In the genomic region with DNA sequence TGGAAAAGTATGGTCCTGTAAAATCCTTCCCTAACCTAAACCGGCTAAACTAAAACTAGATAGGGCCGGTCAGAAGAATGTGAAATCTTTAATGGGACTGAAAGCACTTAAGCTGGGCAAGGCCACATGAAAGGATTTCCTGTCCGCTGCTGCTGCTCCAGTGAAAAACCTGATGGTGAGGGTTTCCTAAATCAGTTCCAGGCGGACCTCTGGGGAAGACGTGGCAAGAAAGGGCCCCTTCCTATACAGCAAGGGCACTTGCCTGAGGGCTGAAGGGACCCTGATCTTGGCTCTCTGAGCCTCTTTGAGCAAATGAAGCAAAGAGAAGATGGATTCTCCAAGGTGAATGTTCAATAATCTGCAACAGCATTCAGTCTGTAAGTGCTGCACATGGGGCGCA, we compare ENCODE assay signal across 12 mouse cellular contexts.
DNase-seq lines count a peak whose midpoint lies in the region; ATAC-seq lines count a peak whose summit lies in the region.
"Had no signal": no experiment of that assay in that cellular context is flagged by ENCODE, and none has a peak within 500 bp of the region (broad histone marks: within the 10 kb centered on the region; RNA-seq: fewer than 3 reads in every experiment).

No protein-coding gene starts in this region.

- H3K9ac ChIP-seq in hindbrain, embryonic 12.5 days, result no peak overlapping the region
- H3K9ac ChIP-seq in hindbrain, embryonic 11.5 days (ENCODE audit: low read depth, low read length), result no peak overlapping the region
- no peak overlapping the region for H3K9ac ChIP-seq in midbrain, embryonic 13.5 days (replicated peaks)
- no peak overlapping the region for H3K9ac ChIP-seq in embryonic facial prominence, embryonic 15.5 days
- H3K9ac ChIP-seq: heart, embryonic 15.5 days had no signal

- peaks cover 10% of the 10 kb centered on the region for H3K36me3 ChIP-seq in hindbrain, embryonic 12.5 days
- peaks cover 5% of the 10 kb centered on the region; the same call in 1 of the 2 replicates for H3K36me3 ChIP-seq in hindbrain, embryonic 11.5 days (ENCODE audit: control insufficient read depth, insufficient read depth, low read length)
- H3K36me3 ChIP-seq in midbrain, embryonic 10.5 days, result peaks cover 55% of the 10 kb centered on the region
- H3K36me3 ChIP-seq in midbrain, embryonic 13.5 days, result peaks cover 13% of the 10 kb centered on the region
- peaks cover 9% of the 10 kb centered on the region; the same call in 1 of the 2 replicates for H3K36me3 ChIP-seq in embryonic facial prominence, embryonic 15.5 days
- H3K36me3 ChIP-seq: heart, embryonic 15.5 days had no signal

- H3K9me3 ChIP-seq in hindbrain, embryonic 12.5 days (replicated peaks), result no peaks in the 10 kb centered on the region
- H3K9me3 ChIP-seq in hindbrain, embryonic 11.5 days (ENCODE audit: control insufficient read depth, low read length), result no peaks in the 10 kb centered on the region
- no peaks in the 10 kb centered on the region for H3K9me3 ChIP-seq in midbrain, embryonic 10.5 days (replicated peaks)
- no peaks in the 10 kb centered on the region for H3K9me3 ChIP-seq in midbrain, embryonic 13.5 days
- no peaks in the 10 kb centered on the region for H3K9me3 ChIP-seq in embryonic facial prominence, embryonic 15.5 days (replicated peaks)
- H3K9me3 ChIP-seq: heart, embryonic 15.5 days had no signal

- no peaks in the 10 kb centered on the region for H3K27me3 ChIP-seq in hindbrain, embryonic 12.5 days
- no peaks in the 10 kb centered on the region for H3K27me3 ChIP-seq in hindbrain, embryonic 11.5 days (ENCODE audit: control insufficient read depth, insufficient read depth, low read length)
- H3K27me3 ChIP-seq in midbrain, embryonic 10.5 days (ENCODE audit: low read depth, poor library complexity, severe bottlenecking), result no peaks in the 10 kb centered on the region
- no peaks in the 10 kb centered on the region for H3K27me3 ChIP-seq in midbrain, embryonic 13.5 days
- no peaks in the 10 kb centered on the region for H3K27me3 ChIP-seq in embryonic facial prominence, embryonic 15.5 days
- H3K27me3 ChIP-seq: heart, embryonic 15.5 days had no signal

- 53% methylated on average over 6 of the region's 6 CpGs for WGBS in hindbrain, embryonic 12.5 days
- WGBS in hindbrain, embryonic 11.5 days, result 58% methylated on average over 6 of the region's 6 CpGs
- WGBS in midbrain, embryonic 10.5 days, result 60% methylated on average over 6 of the region's 6 CpGs
- 60% methylated on average over 6 of the region's 6 CpGs for WGBS in midbrain, embryonic 13.5 days
- 33% methylated on average over 6 of the region's 6 CpGs for WGBS in embryonic facial prominence, embryonic 15.5 days

- H3K4me3 ChIP-seq in hindbrain, embryonic 12.5 days, result no peak overlapping the region
- no peak overlapping the region for H3K4me3 ChIP-seq in hindbrain, embryonic 11.5 days (ENCODE audit: low read depth, low read length)
- no peak overlapping the region for H3K4me3 ChIP-seq in midbrain, embryonic 10.5 days
- no peak overlapping the region for H3K4me3 ChIP-seq in midbrain, embryonic 13.5 days (replicated peaks)
- no peak overlapping the region for H3K4me3 ChIP-seq in embryonic facial prominence, embryonic 15.5 days (replicated peaks)
- H3K4me3 ChIP-seq: heart, embryonic 15.5 days; myocyte had no signal

- H3K27ac ChIP-seq in hindbrain, embryonic 12.5 days, result peak overlapping the region; percentile 44
- no peak overlapping the region for H3K27ac ChIP-seq in hindbrain, embryonic 11.5 days (ENCODE audit: low read depth, low read length)
- H3K27ac ChIP-seq in midbrain, embryonic 10.5 days (replicated peaks), result peak overlapping the region; percentile 72
- no peak overlapping the region for H3K27ac ChIP-seq in midbrain, embryonic 13.5 days
- peak overlapping the region; percentile 77 for H3K27ac ChIP-seq in embryonic facial prominence, embryonic 15.5 days (replicated peaks)
- H3K27ac ChIP-seq: heart, embryonic 15.5 days had no signal

- ATAC-seq in hindbrain, embryonic 12.5 days (ENCODE audit: low FRiP score), result no peak
- ATAC-seq in hindbrain, embryonic 11.5 days (ENCODE audit: low FRiP score), result no peak
- no peak for ATAC-seq in midbrain, embryonic 13.5 days
- no peak for ATAC-seq in embryonic facial prominence, embryonic 15.5 days (ENCODE audit: insufficient number of reproducible peaks, low FRiP score, low TSS enrichment, low read depth)

- DNase-seq in hindbrain, embryonic 11.5 days (ENCODE audit: low spot score), result no peak
- no peak for DNase-seq in midbrain, embryonic 10.5 days (ENCODE audit: low spot score)
- DNase-seq in mesoderm, embryonic 11.5 days (ENCODE audit: low read depth, low spot score), result peak; percentile 64
- DNase-seq in spleen, adult 18-20 months, result no peak
- DNase-seq in layer of hippocampus, adult 9-10 months (ENCODE audit: low spot score), result no peak
- DNase-seq: cerebellum, adult 2 months; thymus, postnatal 4 days had no signal

- H3K4me2 ChIP-seq in hindbrain, embryonic 12.5 days (replicated peaks), result no peak overlapping the region
- no peak overlapping the region for H3K4me2 ChIP-seq in hindbrain, embryonic 11.5 days (replicated peaks; ENCODE audit: low read depth, low read length)
- H3K4me2 ChIP-seq in midbrain, embryonic 13.5 days (replicated peaks), result no peak overlapping the region
- no peak overlapping the region for H3K4me2 ChIP-seq in embryonic facial prominence, embryonic 15.5 days (replicated peaks)
- H3K4me2 ChIP-seq: heart, embryonic 15.5 days had no signal

- H3K4me1 ChIP-seq in hindbrain, embryonic 12.5 days, result peaks cover 18% of the 10 kb centered on the region
- 0 out of 2 replicates have a peak, but pooled peaks cover 4% of the 10 kb centered on the region for H3K4me1 ChIP-seq in hindbrain, embryonic 11.5 days (replicated peaks; ENCODE audit: control insufficient read depth, insufficient read depth, low read length)
- H3K4me1 ChIP-seq in midbrain, embryonic 10.5 days, result peaks cover 23% of the 10 kb centered on the region
- peaks cover 17% of the 10 kb centered on the region for H3K4me1 ChIP-seq in midbrain, embryonic 13.5 days (replicated peaks)
- peaks cover 52% of the 10 kb centered on the region for H3K4me1 ChIP-seq in embryonic facial prominence, embryonic 15.5 days

Comparison
In these comparisons a context has a peak if more than half of its experiments do, and no peak if none do; other contexts are left out.
1. H3K27ac ChIP-seq: peak in hindbrain, embryonic 12.5 days (single experiment), midbrain, embryonic 10.5 days (single experiment) and embryonic facial prominence, embryonic 15.5 days (single experiment); none in hindbrain, embryonic 11.5 days (single experiment) and midbrain, embryonic 13.5 days (single experiment).